Mouse (Mus musculus): ENCODE measurements around the gene Ntrk2.

- no peak for TF ChIP-seq CTCF (IDR thresholded peaks at IDR 0.05; ENCODE audit: insufficient read depth, low read depth, low read length)
- TF ChIP-seq POLR2A (IDR thresholded peaks at IDR 0.05; ENCODE audit: insufficient read depth, low read depth, low read length) = no peak
These were observed 122.5 kb downstream of the Ntrk2 start for GRCm38 (mm10) chr13:58928668-58929436.

All from olfactory bulb, adult 2 months (tissue).